Mouse (Mus musculus) hindbrain, embryonic 12.5 days (tissue): ENCODE results near the gene Dtymk. TPM values are rescaled to one million over a fixed set of nuclear protein-coding genes. Genes with fewer than 3 reads are reported as not detected.

Experiments
- ATAC-seq: fragments of 200-750 bp; cut with Nextera tagmentation; 2 replicates; pipeline ENCODE4 v1.8.0; 2017; ENCODE audit warnings: moderate TSS enrichment; ENCODE audit not compliant: low FRiP score
- H3K27ac ChIP-seq: fragments of 300-500 bp; sonication (generic); 2 replicates; pipeline ENCODE4 v1.5.1; 2016; ENCODE audit warnings: mild to moderate bottlenecking
- H3K27me3 ChIP-seq: fragments of 300-500 bp; sonication (generic); 2 replicates; pipeline ENCODE4 v1.6.1; 2016; ENCODE audit warnings: mild to moderate bottlenecking
- H3K36me3 ChIP-seq: fragments of 300-500 bp; sonication (generic); 2 replicates; pipeline ENCODE4 v1.6.1; 2016; ENCODE audit warnings: mild to moderate bottlenecking
- H3K4me1 ChIP-seq: fragments of 300-500 bp; sonication (generic); 2 replicates; pipeline ENCODE4 v1.6.1; 2016
- H3K4me2 ChIP-seq: fragments of 300-500 bp; sonication (generic); replicated peaks from 2 replicates; pipeline ENCODE4 v1.6.1; 2016; ENCODE audit warnings: mild to moderate bottlenecking
- H3K4me3 ChIP-seq: fragments of 300-500 bp; sonication (generic); 2 replicates; pipeline ENCODE4 v1.5.1; 2016; ENCODE audit warnings: mild to moderate bottlenecking
- H3K9ac ChIP-seq: fragments of 300-500 bp; sonication (generic); 2 replicates; pipeline ENCODE4 v1.6.1; 2016; ENCODE audit warnings: mild to moderate bottlenecking, moderate library complexity
- H3K9me3 ChIP-seq: fragments of 300-500 bp; sonication (generic); replicated peaks from 2 replicates; pipeline ENCODE4 v1.6.1; 2016; ENCODE audit warnings: mild to moderate bottlenecking
- WGBS: fragments of 180-500 bp; shearing (Covaris S2); methylation state at CpG from one replicate; pipeline ENCODE4 v1.1.7; 2016; 5-methylcytosine and 5-hydroxymethylcytosine counted together
- polyA plus RNA-seq: library from polyadenylated mRNA; unstranded; fragments of >200 nt; fragmentation: Nextera tagmentation; extraction: Ambion mirVana; gene quantifications from 2 replicates; pipeline ENCODE4 v1.2.1, GENCODE M21; 2016

Dtymk gene
- polyA plus RNA-seq, 1 experiment from 2014 or later = 194 TPM

DNA sequence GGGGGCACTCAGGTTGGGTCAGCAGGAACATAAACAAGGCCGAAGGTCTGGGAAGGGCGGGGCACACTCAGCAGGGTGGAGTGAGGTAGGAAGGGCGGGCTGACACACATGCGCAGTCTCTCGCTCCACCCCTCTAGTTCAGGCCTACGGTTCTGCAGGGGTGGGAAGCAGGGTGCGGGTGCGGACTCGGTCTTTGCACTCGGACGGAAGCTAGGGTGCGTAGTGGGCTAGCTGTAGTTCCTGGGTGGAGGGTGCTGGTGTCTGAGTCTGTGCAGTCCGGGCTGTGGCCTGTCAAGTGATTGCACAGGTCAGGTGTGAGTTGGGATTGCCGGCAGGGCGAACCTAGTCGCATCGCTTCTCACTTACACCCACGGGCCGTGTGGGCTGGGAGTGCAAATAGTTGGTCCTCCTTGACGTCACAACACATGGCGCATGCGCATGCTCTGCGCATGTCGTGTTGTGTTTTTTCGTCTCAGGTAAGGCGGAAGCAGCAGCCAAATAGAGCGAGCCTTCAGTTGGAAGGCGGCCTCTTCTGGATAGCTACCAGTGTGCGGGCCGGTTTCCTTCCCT is 23.5 kb upstream of the Dtymk start:
- H3K9me3 ChIP-seq = no peaks in the 10 kb centered on the region
- peak; percentile 97 for ATAC-seq
- H3K9ac ChIP-seq = peak overlapping the region; percentile 55
- peak overlapping the region; percentile 45 for H3K4me3 ChIP-seq
- H3K4me2 ChIP-seq = peak overlapping the region; percentile 81
- under 1% methylated on average over 30 of the region's 30 CpGs for WGBS
- peaks cover 14% of the 10 kb centered on the region for H3K4me1 ChIP-seq
- H3K27ac ChIP-seq = peak overlapping the region; percentile 89
- peaks cover 14% of the 10 kb centered on the region; the same call in 1 of the 2 replicates for H3K36me3 ChIP-seq
- no peaks in the 10 kb centered on the region for H3K27me3 ChIP-seq

DNA sequence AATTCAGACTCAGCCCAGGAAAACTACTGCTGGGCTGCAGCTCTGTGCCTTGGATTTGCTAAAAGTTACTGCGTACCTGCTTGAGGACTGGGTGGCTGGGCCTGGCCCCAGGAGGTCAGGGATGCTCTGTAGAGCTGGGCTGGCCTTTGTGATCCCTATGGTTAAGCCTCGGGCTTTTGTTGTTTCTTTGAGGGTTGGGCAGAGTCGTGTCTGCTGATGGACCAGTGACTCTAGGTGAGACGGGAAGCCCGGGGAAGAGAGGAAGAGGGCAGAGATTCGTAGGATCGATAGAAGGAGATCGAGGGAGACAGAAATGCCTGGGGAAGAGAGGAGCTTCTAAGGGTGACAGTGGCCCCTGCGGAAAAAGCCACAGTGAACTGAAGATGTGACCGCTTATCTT is 22.9 kb upstream of the Dtymk start, which contains the start of gene D2hgdh:
TSS of gene D2hgdh (plus strand) at position 301 of the 400 bp plus-strand sequence.
- Histone ChIP-seq H3K9ac (peak within 1 kb of the TSS; percentile 55), H3K27ac (peak within 1 kb of the TSS; percentile 89), H3K36me3 (peaks cover 13% of the 10 kb centered on the region), H3K27me3 (no peaks in the 10 kb centered on the region), H3K4me2 (peak within 1 kb of the TSS; percentile 81), H3K4me1 (peaks cover 14% of the 10 kb centered on the region), H3K9me3 (no peaks in the 10 kb centered on the region), H3K4me3 (peak within 1 kb of the TSS; percentile 45)
- 3% methylated on average over 10 of the region's 10 CpGs for WGBS
- ATAC-seq = peak; percentile 22; the same call in 1 of the 2 replicates

DNA sequence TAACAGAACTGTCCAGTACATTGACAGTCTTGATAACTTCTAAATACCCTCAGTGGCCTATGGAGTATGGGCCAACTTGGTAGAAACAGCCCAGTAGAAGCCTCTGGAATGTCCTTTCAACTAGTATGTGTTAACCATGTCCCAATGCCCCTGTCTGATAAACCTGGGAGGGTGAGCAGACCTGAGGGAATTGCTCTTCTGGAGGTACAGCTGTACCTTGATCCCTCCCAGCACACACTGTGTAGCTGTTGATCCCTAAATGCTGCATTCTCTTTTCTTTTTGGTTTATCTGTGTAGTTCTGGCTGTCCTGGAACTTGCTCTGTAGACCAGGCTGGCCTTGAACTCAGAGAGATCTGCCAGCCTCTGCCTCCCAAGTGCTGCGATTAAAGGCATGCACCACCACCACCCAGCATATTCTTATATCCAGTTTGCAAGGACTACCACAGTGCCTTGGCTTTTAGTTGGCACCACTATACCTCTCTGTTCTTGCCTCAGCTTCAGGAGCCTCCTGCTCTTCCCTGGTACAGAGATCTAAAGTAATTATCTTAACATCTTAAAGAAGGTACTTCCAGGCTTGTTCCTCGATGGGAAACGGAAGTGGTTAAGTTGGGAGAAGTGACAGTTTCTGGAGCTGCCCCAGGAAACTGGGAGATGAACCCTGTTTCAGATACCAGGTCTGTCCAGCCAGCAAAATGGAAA is 22.2 kb upstream of the Dtymk start:
- peaks cover 20% of the 10 kb centered on the region for H3K36me3 ChIP-seq
- ATAC-seq = no peak
- H3K9ac ChIP-seq = no peak overlapping the region
- no peak overlapping the region for H3K27ac ChIP-seq
- peak overlapping the region; percentile 81 for H3K4me2 ChIP-seq
- H3K4me3 ChIP-seq = no peak overlapping the region
- no peaks in the 10 kb centered on the region for H3K27me3 ChIP-seq
- 83% methylated on average over 3 of the region's 3 CpGs for WGBS
- no peaks in the 10 kb centered on the region for H3K9me3 ChIP-seq
- H3K4me1 ChIP-seq = peaks cover 14% of the 10 kb centered on the region

DNA sequence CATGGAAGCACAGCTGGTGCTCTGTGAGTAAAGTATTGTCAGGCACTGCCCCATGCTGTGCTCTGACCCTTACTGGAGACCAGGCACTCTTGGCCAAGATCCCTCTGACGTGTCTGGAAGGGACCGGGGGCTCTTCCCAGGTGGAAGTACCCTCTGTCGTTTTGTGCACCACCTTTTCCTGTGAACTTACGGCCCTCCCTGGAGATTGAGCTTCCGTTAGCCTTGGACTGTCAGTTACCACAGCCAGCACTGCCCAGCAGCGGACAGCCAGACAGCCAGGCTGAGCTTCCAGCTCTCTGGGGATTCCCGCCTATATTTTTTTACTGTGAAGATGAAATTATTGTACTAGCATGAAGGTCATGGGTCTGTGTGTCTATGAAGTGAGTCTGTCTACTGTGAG is 17.0 kb upstream of the Dtymk start:
- H3K27me3 ChIP-seq = no peaks in the 10 kb centered on the region
- no peak overlapping the region for H3K4me3 ChIP-seq
- no peak for ATAC-seq
- no peaks in the 10 kb centered on the region for H3K9me3 ChIP-seq
- peaks cover 72% of the 10 kb centered on the region for H3K36me3 ChIP-seq
- no peak overlapping the region for H3K4me2 ChIP-seq
- WGBS = 85% methylated on average over 7 of the region's 7 CpGs
- H3K9ac ChIP-seq = no peak overlapping the region
- no peak overlapping the region for H3K27ac ChIP-seq
- H3K4me1 ChIP-seq = no peaks in the 10 kb centered on the region

DNA sequence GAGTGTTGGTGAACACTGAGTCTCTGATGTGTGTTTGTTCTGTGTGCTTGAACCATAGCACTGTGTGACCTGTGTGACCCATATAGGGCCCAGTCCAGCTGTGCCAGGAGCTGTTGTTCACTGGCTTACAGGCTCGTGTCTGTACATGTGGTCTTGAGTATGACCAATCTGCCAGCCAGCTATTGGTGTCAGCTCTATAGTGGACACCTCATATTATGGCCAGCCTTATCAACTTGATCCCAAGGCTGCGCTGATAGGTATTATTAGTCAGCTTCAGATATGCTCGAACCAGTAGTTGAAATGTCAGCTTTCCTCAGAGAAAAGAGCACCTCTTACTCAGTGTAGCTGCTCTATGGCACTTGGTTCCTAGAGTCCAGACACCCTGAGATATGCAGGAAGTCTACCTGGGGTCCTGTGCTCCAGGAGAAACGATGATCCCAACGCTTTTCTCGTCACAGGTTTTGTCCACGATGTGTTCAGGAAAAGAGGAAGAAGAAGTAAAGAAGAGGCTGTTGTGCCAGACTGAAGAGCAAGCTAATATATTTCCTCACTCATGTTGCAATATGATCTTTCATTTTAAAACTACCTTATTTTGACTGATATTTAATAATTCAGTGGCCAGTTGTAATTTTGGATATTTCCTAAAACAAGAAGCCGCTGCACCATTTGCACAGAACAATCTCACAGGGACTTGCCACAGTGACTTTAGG is 16.2 kb upstream of the Dtymk start:
- 94% methylated on average over 8 of the region's 8 CpGs for WGBS
- no peak for ATAC-seq
- peaks cover 79% of the 10 kb centered on the region for H3K36me3 ChIP-seq
- no peaks in the 10 kb centered on the region for H3K9me3 ChIP-seq
- H3K4me2 ChIP-seq = no peak overlapping the region
- no peaks in the 10 kb centered on the region for H3K27me3 ChIP-seq
- H3K27ac ChIP-seq = no peak overlapping the region
- no peak overlapping the region for H3K9ac ChIP-seq
- no peak overlapping the region for H3K4me3 ChIP-seq
- no peaks in the 10 kb centered on the region for H3K4me1 ChIP-seq

DNA sequence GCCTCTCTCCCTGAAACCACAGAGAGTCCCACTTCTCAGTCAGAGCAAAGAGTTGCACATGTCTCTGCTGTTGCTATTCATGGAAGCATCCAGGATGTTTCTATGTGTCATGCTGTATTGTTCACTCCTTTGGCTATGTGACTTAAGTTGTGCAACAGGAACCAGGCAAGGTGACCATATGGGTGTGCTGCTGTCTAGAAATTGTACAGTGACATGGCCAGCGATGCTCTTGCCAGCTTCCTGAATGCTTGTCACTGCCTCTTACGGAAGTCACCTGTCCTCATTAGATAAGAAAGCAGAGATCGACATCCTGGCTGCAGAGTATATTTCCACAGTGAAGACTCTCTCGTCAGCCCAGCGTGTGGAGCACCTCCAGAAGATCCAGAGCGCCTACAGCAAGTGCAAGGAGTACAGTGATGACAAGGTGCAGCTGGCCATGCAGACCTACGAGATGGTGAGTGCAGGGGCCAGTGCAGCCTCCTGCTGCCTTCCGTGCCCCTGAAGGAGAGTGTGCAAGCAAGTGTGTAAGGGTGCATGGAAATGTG is 9.8 kb upstream of the Dtymk start:
- Histone ChIP-seq H3K36me3 (peaks cover 88% of the 10 kb centered on the region), H3K4me2 (no peak overlapping the region), H3K27me3 (no peaks in the 10 kb centered on the region), H3K9ac (no peak overlapping the region), H3K9me3 (no peaks in the 10 kb centered on the region), H3K4me1 (no peaks in the 10 kb centered on the region), H3K27ac (no peak overlapping the region), H3K4me3 (no peak overlapping the region)
- 97% methylated on average over 8 of the region's 8 CpGs for WGBS
- ATAC-seq = no peak

DNA sequence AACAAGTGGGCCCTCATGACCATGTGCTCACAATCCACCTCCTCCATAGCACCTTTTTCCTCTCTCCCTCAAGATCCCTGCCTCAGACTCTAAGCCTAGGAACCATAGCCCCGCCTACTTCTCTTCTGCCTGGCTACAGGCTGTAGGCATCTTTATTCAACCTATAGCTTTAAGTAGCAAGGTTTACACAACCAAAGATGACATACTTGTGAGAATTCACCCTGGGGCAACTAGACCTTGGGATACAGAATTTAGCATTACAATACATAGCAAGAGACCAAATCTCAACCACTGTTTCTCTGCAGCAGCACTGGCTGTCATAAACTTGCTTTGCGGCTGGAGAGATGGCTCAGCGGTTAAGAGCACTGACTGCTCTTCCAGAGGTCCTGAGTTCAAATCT is 8.3 kb upstream of the Dtymk start:
- peaks cover 80% of the 10 kb centered on the region for H3K36me3 ChIP-seq
- WGBS = 91% methylated on average over 3 of the region's 3 CpGs
- H3K4me2 ChIP-seq = no peak overlapping the region
- no peak for ATAC-seq
- H3K9ac ChIP-seq = no peak overlapping the region
- H3K27me3 ChIP-seq = no peaks in the 10 kb centered on the region
- H3K27ac ChIP-seq = no peak overlapping the region
- no peak overlapping the region for H3K4me3 ChIP-seq
- H3K4me1 ChIP-seq = peaks cover 2% of the 10 kb centered on the region; the same call in 1 of the 2 replicates
- no peaks in the 10 kb centered on the region for H3K9me3 ChIP-seq

DNA sequence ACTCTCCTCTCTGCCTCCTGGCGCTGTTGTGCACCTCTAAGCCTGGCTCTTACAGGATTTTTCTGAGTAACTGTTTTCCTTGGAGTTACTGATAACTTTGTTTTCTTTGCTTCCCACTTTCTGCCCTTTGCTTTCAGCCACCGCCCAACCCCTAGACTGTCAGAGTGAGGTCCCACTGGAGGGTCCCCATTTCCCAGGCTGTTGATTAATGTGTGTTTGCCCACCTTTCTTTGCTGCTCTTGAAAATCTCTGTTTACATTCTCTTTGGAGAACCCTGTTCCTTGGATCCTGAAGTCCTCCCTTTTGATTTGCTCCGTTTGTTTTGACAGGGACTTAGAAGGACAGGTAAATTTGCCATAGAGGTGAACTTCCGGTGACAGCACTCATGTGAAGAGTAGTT is 7.1 kb upstream of the Dtymk start:
- Histone ChIP-seq H3K27ac (no peak overlapping the region), H3K4me3 (no peak overlapping the region), H3K27me3 (no peaks in the 10 kb centered on the region), H3K9me3 (no peaks in the 10 kb centered on the region), H3K9ac (no peak overlapping the region), H3K4me2 (no peak overlapping the region), H3K36me3 (peaks cover 69% of the 10 kb centered on the region), H3K4me1 (peaks cover 10% of the 10 kb centered on the region)
- WGBS = 91% methylated on average over 4 of the region's 4 CpGs
- no peak for ATAC-seq

DNA sequence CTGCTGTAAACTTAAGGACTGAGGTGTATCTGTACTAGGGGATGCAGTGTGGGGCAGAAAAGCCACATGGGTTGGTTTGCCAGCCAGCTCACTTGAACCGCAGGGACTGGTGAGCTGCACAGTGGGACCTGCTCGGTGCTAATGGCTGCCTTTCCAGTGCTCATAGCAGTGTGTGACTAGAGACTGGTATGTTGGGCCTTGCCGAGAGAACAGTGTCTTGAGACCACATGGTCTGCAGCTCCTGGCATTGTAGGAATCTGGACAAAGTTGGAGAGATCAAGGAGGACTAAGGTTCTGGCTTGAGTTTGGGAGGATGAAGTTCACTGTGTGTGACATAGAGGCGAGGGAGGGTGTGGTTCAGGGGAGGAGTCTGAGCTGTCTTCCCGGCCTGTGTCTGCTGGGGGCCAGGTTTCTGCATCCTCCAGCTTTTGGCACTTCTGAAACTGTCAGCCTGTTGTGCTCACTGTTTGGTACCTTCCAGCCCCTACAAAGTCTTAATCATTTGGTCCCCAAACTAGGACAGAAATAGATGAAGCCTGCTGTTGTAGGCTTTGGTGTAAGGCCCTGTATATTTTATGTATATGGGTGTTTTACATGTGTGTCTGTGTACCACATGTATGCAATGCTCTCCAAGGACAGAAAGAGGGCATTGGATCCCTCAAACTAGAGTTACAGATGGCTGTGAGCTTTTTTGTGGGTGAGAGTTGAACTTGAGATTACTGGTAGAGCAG is 3.7 kb upstream of the Dtymk start:
- H3K36me3 ChIP-seq = peaks cover 39% of the 10 kb centered on the region
- no peak overlapping the region for H3K27ac ChIP-seq
- H3K9me3 ChIP-seq = no peaks in the 10 kb centered on the region
- H3K9ac ChIP-seq = no peak overlapping the region
- no peaks in the 10 kb centered on the region for H3K27me3 ChIP-seq
- ATAC-seq = no peak
- H3K4me3 ChIP-seq = no peak overlapping the region
- 84% methylated on average over 5 of the region's 5 CpGs for WGBS
- peak overlapping the region; percentile 78; the same call in 1 of the 2 replicates for H3K4me2 ChIP-seq
- peaks cover 29% of the 10 kb centered on the region for H3K4me1 ChIP-seq

DNA sequence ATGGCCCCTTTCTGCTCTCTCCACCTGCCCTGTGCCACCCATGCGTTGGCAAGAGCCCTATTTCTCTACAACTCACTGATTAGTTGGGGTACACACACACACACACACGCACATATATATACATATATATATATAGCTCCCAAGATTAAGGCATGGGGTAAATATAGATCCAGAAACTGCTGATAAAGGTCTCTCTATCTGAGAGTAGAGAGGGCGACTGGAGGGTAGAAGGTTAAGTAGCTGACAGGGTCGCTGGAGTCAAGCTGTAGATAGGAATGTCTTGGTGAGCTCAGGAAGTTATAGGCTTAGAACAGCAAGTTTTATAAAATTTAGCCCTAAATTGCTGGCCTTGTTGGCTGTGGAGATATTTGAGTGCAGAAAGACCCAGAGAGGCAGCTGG is 3.1 kb upstream of the Dtymk start:
- no peak for ATAC-seq
- H3K9me3 ChIP-seq = no peaks in the 10 kb centered on the region
- H3K9ac ChIP-seq = peak overlapping the region; percentile 84

DNA sequence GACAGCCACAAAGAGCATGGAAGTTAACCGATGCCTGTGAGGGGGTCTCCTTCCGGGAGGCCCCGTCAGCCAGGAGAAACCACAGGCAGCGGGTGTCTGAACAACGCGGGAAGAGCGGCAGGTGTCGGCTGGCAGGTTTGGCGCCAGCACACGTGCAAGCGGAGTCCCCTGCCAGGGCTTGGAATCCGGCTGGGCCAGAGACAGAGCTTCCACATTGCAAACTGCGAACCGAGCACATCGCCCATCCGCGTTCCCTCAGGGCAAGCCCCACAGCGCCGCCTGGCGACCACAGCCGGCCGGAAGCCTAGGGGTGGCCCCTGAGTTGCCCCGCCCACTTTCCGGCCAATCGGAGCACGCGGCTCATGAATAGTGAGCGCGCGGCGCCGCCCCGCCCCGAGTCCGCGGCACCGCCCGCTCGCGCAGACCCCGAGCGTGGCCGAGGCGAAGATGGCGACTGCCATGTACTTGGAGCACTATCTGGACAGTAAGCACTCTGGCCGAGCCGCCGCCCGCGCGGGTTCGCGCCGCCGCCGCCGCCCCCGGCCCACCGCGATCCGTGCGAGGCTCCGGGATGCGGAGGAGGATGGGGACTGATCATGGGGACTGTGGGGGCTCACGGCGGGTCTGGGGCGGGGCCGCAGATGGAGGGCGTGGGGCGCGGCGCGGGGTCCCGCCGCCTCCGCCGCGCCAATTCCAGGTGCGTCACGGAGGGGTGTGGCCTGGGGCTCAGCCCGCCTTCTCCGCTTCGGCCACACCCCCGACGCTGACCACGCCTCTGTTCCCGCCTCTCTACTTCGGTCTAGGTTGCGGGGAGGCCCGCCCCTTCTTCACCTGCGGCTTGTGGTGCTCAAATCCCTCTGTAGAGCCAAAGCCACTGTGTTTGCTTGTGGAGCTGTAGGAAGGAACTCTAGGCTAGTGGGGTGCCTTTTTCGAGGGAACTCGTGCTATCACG is 2.1 kb upstream of the Dtymk start, which contains the start of gene Ing5:
TSS of gene Ing5 (plus strand) at position 410 of the 952 bp plus-strand sequence.
- Histone ChIP-seq H3K27me3 (no peaks in the 10 kb centered on the region), H3K4me1 (peaks cover 29% of the 10 kb centered on the region), H3K4me3 (peak within 1 kb of the TSS; percentile 88), H3K27ac (peak within 1 kb of the TSS; percentile 98), H3K4me2 (peak within 1 kb of the TSS; percentile 78), H3K9ac (peak within 1 kb of the TSS; percentile 84), H3K9me3 (no peaks in the 10 kb centered on the region), H3K36me3 (peaks cover 36% of the 10 kb centered on the region)
- peak; percentile 95 for ATAC-seq
- under 1% methylated on average over 87 of the region's 94 CpGs for WGBS

More for the DNA sequence above, 3.1 kb upstream of the Dtymk start:
- Histone ChIP-seq H3K4me1 (peaks cover 29% of the 10 kb centered on the region), H3K4me2 (peak overlapping the region; percentile 78), H3K36me3 (peaks cover 33% of the 10 kb centered on the region), H3K4me3 (peak overlapping the region; percentile 88), H3K27ac (no peak overlapping the region), H3K27me3 (no peaks in the 10 kb centered on the region)
- 89% methylated on average over 4 of the region's 4 CpGs for WGBS
